Mouse (Mus musculus) retina, postnatal 7 days (tissue): ENCODE results near the gene Sowahd.

Experiments
- DNase-seq: peaks from one replicate; pipeline ENCODE4 v3.0.0-alpha.2; 2012; ENCODE audit warnings: low read depth, low spot score

The Sowahd gene

GRCm38 (mm10) chrX:37091457-37091856, 42.8 kb downstream of the Sowahd start:
- DNase-seq: no peak

GRCm38 (mm10) chrX:37095106-37095768, 46.6 kb downstream of the Sowahd start:
- no peak for DNase-seq

- DNase-seq: no peak
Observed at GRCm38 (mm10) chrX:37098681-37099080, 50.0 kb downstream of the Sowahd start.
